Mouse (Mus musculus): Measurements from ENCODE around the gene D1Ertd622e. TPM values are rescaled to one million over a fixed set of nuclear protein-coding genes. Genes with fewer than 3 reads are reported as not detected.
"Not testable (repeated sequence)": the region's sequence is repeated elsewhere in the genome, so short reads cannot be mapped to it uniquely, and the experiment has no call there.

The D1Ertd622e gene
- polyA plus RNA-seq, 3 experiments from 2014 or later = 8.5 to 29.3 (median 10.3) TPM

DNA sequence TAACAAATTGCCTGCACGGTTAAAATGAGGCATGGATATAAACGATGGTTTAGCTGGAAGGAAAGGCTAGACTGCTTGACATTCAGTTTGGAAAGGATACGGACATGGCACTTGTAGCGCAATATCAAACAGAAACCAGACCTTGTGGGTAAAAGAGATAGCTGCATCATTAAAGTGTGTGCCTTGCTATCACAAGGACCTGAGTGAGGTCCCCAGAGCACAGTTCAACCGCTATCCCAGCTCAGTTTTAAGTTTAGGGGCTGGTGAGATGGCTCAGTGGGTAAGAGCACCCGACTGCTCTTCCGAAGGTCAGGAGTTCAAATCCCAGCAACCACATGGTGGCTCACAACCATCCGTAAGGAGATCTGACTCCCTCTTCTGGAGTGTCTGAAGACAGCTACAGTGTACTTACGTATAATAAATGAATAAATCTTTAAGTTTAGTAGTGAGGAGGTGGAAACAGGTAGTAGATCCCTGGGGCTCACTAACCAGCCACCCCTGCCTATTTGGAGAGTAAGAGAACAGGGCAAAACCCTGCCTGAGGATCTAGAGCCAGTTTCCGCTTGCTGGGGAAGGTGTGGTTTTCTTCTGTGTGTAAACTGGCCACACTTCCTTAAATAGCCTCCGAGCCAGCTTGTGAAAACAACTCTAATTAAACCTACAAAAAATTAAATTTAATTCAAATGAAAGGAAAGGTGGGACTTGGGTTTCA lies 29.2 kb downstream of the D1Ertd622e start:
- no peak for ATAC-seq

- ATAC-seq = no peak
Observed at GRCm38 (mm10) chr1:97631843-97632470, 29.9 kb downstream of the D1Ertd622e start.

DNA sequence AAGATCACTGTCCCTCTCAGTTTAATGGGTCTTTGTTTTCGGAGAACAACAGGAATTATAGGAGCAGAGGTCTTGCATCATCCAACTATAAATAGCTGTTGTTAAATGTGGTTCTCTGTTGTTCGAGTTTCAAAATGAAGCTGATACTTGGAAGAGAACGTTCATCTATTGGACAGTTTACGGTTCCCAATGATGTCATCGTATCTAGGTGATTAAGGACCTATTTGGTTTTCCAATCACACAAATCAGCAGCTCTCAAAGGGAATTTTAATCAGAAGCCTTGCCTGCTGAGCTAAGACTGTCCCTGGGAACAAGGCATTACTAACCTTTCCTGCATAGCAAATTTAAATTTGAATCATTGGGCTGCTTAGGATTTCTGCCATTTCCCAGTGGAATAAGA lies 31.7 kb downstream of the D1Ertd622e start:
- ATAC-seq = no peak

DNA sequence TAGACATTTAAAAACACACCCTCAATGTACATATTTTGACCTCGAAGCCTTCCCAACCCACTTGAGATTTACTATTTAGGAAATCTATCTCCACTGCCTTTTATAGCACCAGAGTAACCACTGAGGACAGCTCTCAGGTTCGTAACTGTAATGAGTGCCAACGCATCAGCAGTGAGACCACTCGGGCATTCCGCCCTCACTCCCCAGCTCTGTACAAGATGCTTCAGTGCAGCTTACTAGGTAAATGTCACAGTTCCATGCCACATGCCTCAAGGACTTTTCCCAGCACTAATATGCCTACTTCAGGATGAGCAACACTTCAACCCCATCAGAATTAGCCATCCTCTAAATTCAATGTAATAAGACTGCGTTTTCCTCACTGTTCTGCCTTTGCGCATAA lies 33.0 kb downstream of the D1Ertd622e start:
- ATAC-seq = no peak

- no peak for ATAC-seq
Observed at GRCm38 (mm10) chr1:97628016-97628415, 33.9 kb downstream of the D1Ertd622e start.

DNA sequence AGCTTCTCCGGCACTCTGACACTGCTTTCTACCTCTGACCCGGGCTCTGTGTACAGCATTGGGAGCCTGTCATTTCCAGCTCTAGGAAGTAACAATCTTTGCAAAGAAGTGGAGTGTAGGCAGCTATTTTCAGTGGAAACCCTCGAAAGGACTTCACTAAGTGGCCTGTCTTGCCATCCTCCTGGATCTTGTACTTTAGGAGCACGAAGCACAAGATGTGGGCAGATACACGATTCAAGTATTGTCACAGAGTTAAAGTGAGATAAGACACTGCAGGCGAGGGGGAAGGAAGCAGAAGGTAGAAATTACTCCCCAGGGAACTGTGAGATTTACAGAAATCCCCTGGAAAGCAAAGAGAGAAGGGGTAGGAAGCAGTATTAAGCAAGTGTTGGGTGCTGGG lies 36.4 kb downstream of the D1Ertd622e start:
- ATAC-seq = no peak

DNA sequence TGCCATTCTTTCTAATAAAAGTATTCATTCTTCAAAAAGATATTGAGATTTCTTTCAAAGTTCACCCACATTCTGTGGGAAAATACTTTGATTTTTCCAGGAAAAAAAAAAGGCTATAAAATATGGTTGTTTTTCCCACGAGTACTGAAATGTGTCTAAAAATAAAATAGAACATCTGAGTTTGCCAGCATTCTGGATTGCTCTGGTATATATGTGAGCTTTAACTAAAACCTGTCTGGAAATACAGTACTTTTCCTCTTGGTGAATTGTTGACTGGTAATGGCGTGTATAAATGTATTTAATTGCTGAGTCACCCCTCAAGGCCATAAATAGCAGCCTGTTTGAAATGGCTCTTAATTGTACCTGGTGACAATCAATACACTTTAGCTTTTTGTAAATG lies 37.5 kb downstream of the D1Ertd622e start:
- ATAC-seq = no peak

DNA sequence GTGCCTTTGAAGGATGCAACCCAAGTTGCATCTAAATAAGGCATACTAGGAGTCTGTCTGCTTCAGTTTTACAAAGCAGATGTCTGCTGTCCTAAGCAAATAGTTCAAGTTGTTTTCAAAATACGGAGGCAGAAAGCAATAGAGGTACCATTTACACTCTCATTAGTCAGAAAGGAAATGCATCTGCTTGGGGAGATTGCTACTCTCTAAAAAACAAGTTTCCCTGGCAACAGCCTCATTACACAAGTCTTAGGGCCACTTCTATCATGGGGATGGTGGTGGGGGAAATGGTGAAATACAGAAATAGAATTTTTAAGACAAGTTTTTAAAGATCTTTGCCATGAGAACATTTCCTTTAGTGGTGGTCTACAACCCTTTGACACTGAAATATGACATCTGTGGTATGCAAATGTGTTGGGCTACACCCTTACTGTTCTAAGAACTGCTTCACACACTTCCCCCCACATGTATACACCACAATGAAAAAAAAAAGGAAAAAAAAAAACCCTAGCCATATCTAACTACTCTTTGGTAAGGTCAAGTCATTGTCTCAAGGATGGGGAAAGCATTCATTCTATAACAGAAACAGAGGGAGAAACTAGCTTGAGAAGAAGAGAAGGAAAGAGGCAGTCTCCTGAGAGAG lies 38.5 kb downstream of the D1Ertd622e start:
- peak; percentile 78 for ATAC-seq

GRCm38 (mm10) chr1:97622574-97623208 lies 39.2 kb downstream of the D1Ertd622e start:
- no peak for ATAC-seq

DNA sequence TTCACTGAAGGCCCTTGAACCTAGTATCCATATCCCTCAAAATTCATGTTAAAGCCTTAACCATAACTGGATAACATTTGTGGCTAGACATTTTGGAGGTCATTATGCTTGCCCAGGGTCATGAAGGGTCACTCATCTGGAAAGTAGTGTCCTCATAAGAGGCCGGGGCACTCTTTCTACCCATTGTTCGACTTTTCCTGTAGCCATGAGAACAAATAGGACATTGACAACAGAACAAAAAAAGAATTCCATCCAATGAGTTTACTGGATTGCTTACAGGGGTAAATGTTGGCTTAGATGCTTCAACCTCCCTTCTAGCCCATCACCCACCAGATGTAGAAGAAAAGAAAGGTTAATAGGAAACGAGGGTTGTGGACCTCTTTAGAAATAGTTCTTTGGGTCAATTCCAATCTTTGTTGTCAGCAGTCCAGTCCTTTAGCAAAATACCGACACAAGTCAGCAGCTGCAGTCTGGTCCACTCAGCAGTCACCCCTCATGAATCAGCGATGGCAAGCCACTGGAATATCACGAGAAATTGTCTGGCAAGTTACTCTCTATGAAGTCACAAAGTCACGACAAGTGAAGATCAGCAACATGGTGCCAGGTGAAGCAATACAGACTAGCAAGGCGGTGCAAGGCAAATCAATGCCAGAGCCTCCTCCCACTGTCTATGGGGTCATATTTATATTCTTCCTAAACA lies 42.1 kb downstream of the D1Ertd622e start:
- ATAC-seq = no peak

- ATAC-seq = no peak
Observed at GRCm38 (mm10) chr1:97615525-97615924, 46.3 kb downstream of the D1Ertd622e start.

GRCm38 (mm10) chr1:97614531-97615462 lies 47.1 kb downstream of the D1Ertd622e start:
- ATAC-seq = no peak

- no peak for ATAC-seq
Observed at GRCm38 (mm10) chr1:97611747-97612146, 50.1 kb downstream of the D1Ertd622e start.

- ATAC-seq = no peak
Observed at GRCm38 (mm10) chr1:97603361-97603760, 58.5 kb downstream of the D1Ertd622e start.

- no peak for ATAC-seq
Observed at GRCm38 (mm10) chr1:97600371-97600770, 61.5 kb downstream of the D1Ertd622e start.

DNA sequence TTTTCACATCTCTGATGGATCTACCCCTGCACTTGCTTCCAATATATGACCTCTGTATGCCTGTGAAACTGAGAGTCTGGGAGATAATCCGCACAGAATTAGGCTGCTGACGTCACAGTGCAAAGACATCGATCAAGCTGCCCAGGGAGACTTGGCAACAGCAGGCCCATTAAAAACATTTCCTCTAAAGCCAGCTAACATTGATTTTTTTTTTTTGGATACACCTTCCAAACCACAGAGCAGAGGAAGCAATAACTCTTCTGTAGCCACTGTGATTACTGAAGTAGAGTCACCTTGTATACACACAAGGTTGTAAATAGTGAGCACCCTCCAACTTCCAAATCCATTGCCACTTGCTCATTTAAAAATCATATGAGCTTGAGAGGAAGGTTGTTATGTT lies 62.8 kb downstream of the D1Ertd622e start:
- no peak for ATAC-seq

- no peak for ATAC-seq
Observed at GRCm38 (mm10) chr1:97588561-97588960, 73.3 kb downstream of the D1Ertd622e start.

DNA sequence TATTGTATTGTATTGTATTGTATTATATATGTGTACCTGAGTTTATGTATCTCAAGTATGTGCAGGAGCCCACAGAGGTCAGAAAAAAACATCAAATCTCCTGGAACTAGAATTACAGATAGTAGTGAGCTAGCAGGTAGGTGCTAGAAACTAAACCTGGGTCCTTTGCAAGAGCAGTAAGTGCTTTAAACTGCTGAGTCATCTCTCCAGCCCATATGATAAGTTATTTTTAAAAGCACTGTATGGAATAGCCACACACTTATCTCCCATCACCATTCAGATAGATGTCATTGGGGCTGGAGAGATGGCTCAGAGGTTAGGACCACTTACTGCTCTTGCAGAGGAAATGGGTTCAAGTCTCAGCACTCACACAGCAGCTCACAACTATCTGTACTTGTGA lies 76.8 kb downstream of the D1Ertd622e start:
- ATAC-seq = no peak

- ATAC-seq = no peak
Observed at GRCm38 (mm10) chr1:97584171-97584570, 77.7 kb downstream of the D1Ertd622e start.

DNA sequence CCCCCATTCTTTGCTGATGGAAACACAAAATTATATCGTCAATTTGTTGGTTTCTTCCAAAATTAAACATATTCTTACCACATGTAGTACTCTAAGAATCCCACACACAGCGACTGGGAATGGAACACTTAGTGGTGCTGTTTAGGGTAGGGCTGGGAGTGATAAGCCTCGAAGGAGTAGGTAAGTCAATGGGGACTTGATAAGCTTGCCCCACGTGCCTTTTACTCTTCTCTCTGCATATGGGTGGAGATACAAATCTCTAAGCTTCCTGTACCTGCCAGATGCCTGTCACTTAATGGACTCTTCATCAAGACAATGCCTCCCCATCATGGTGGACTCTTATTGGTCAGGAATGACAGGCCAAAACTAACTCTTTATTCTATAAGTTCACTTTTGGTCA lies 78.8 kb downstream of the D1Ertd622e start:
- ATAC-seq = no peak

GRCm38 (mm10) chr1:97580680-97581079 lies 81.2 kb downstream of the D1Ertd622e start:
- not testable (repeated sequence) for ATAC-seq

GRCm38 (mm10) chr1:97580270-97580669 lies 81.6 kb downstream of the D1Ertd622e start:
- ATAC-seq = peak; percentile 99
